Mouse (Mus musculus): ENCODE data around the gene Pi4ka. TPM values are rescaled to one million over a fixed set of nuclear protein-coding genes. Genes with fewer than 3 reads are reported as not detected.

Pi4ka gene
- polyA plus RNA-seq, 1 experiment from 2014 or later, result 44.8 TPM

DNA sequence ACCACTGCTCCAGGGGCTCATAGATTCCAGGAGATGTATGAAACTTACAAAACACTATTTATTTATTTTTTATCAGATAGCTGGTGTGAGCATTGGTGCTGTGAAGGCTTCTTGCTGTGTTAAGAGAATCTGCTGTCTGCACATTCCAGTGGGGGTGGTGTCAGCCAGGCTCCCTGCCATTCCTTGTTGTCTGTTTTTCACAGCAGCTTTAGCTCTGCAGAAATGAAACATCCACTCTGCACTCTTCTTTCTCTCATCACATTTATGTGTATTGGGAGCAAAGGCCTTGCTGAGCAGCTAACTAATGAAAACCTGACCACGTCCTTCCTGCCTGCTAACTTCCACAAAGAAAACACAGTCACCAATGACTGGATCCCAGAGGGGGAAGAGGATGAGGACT lies 70.0 kb downstream of the Pi4ka start:
- WGBS, result 74% methylated on average over 1 of the region's 1 CpGs
- no peak overlapping the region for H3K4me2 ChIP-seq
- no peak overlapping the region for H3K27ac ChIP-seq
- H3K36me3 ChIP-seq, result peaks cover 8% of the 10 kb centered on the region
- H3K4me3 ChIP-seq (replicated peaks), result no peak overlapping the region
- no peaks in the 10 kb centered on the region for H3K9me3 ChIP-seq
- no peak overlapping the region for H3K9ac ChIP-seq (replicated peaks)
- no peaks in the 10 kb centered on the region for H3K4me1 ChIP-seq (replicated peaks)
- no peaks in the 10 kb centered on the region for H3K27me3 ChIP-seq
- no peak for ATAC-seq (ENCODE audit: insufficient number of reproducible peaks, insufficient read depth, low FRiP score, low TSS enrichment, low read depth)

DNA sequence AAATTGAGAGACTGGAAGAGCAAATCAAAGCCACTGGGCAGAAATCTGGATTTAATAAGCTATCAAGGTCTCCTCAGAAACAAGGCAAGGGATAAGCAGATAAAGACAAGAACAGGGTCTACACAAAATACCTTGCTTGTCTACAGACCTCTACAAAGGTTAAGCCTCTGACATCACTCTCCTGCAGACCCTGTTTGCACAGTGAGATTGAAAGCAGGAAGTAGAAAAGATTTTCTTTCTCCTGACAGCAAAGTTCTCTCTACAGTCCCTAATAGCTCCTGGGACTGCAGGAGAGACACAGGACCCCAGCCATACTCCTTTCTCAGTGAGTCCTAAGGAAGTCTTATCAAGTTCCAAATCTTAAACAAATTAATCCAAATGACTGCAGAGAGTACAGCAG lies 71.5 kb downstream of the Pi4ka start:
- ATAC-seq (ENCODE audit: insufficient number of reproducible peaks, insufficient read depth, low FRiP score, low TSS enrichment, low read depth), result no peak
- Histone ChIP-seq H3K9ac (replicated peaks) (no peak overlapping the region), H3K4me3 (replicated peaks) (no peak overlapping the region), H3K27me3 (no peaks in the 10 kb centered on the region), H3K4me2 (no peak overlapping the region), H3K36me3 (peaks cover 8% of the 10 kb centered on the region), H3K4me1 (replicated peaks) (no peaks in the 10 kb centered on the region), H3K27ac (no peak overlapping the region), H3K9me3 (no peaks in the 10 kb centered on the region)

DNA sequence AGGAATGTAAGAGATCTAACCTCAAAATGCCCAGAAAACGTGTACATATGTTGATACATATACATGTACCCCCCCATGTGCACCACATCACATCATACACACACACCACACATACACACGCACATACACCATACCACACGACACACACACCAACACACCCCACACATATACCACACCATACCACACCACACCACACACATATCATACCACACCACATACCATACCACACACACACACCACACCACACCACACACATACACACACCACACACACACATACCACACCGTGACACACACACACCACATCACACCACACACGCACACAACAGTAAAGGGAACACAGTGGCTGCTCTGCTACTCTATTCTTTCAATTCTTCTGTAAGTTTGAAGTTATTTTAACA lies 74.3 kb downstream of the Pi4ka start:
- no peaks in the 10 kb centered on the region for H3K27me3 ChIP-seq
- no peaks in the 10 kb centered on the region for H3K4me1 ChIP-seq (replicated peaks)
- peaks cover 15% of the 10 kb centered on the region for H3K36me3 ChIP-seq
- H3K9ac ChIP-seq (replicated peaks), result no peak overlapping the region
- no peak overlapping the region for H3K4me3 ChIP-seq (replicated peaks)
- 93% methylated on average over 5 of the region's 5 CpGs for WGBS
- ATAC-seq (ENCODE audit: insufficient number of reproducible peaks, insufficient read depth, low FRiP score, low TSS enrichment, low read depth), result no peak
- no peak overlapping the region for H3K4me2 ChIP-seq
- H3K9me3 ChIP-seq, result no peaks in the 10 kb centered on the region
- no peak overlapping the region for H3K27ac ChIP-seq

DNA sequence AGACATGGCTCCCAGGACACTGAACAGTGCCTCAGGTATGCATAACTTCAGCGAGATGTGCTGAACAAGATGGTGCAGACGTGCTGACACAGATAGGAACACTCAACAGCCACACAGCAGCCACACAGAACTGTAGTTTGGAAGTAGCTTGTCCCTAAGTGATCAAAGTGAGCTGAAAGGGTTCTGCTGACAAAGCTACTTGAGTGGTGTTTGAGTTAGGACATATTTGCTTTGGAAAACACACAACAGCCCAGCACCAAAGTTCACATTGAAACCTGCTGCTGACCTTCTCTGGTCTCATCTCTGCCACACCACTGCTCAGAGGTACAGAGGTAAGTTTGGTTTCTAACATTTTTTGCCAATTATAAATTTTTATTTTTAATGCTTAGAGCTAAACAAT lies 75.0 kb downstream of the Pi4ka start, which contains the start of gene Serpind1:
TSS of gene Serpind1 (plus strand) at position 256 of the 400 bp plus-strand sequence.
- WGBS, result 81% methylated on average over 2 of the region's 2 CpGs
- Histone ChIP-seq H3K4me2 (no peak within 1 kb of the TSS), H3K9me3 (no peaks in the 10 kb centered on the region), H3K27me3 (no peaks in the 10 kb centered on the region), H3K36me3 (peaks cover 19% of the 10 kb centered on the region), H3K4me1 (replicated peaks) (no peaks in the 10 kb centered on the region), H3K9ac (replicated peaks) (no peak within 1 kb of the TSS), H3K4me3 (replicated peaks) (no peak within 1 kb of the TSS), H3K27ac (no peak within 1 kb of the TSS)
- ATAC-seq (ENCODE audit: insufficient number of reproducible peaks, insufficient read depth, low FRiP score, low TSS enrichment, low read depth), result no peak

DNA sequence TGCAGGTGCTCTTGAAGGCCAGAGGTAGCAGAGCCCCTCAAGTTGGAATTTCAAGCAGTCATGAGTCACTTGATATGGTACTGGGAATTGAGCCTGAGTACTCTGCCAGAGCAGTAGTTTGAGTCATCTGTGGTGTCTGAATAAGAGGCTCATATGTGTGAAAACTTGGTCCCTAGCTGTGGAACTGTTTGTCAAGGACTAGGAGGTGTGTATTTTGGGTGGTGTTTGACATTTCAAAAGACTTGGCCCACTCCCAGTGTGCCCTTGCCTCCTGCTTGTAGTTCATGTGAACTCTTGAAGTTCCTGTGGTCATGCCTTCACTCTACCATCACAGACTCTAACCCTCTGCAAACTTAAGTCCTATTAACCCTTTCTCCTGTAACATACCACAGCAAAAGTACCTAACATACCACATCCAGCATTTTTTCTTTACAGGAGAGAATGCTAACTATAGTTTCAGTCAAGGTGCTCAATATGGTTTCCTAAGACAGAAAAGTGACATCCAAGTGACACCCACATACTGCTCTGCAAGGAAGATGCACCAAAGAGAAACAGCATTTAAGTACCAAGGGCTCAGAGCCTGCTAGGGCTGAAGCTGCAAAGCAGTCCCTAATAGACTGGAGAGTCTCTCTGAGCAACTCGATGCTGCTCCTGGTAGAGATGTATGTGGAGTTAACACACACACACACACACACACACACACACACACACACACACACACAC lies 76.1 kb downstream of the Pi4ka start:
- Histone ChIP-seq H3K9me3 (no peaks in the 10 kb centered on the region), H3K27me3 (no peaks in the 10 kb centered on the region), H3K36me3 (peaks cover 25% of the 10 kb centered on the region), H3K27ac (no peak overlapping the region), H3K4me3 (replicated peaks) (no peak overlapping the region), H3K9ac (replicated peaks) (no peak overlapping the region), H3K4me2 (no peak overlapping the region), H3K4me1 (replicated peaks) (no peaks in the 10 kb centered on the region)
- ATAC-seq (ENCODE audit: insufficient number of reproducible peaks, insufficient read depth, low FRiP score, low TSS enrichment, low read depth), result no peak
- 78% methylated on average over 1 of the region's 1 CpGs for WGBS

DNA sequence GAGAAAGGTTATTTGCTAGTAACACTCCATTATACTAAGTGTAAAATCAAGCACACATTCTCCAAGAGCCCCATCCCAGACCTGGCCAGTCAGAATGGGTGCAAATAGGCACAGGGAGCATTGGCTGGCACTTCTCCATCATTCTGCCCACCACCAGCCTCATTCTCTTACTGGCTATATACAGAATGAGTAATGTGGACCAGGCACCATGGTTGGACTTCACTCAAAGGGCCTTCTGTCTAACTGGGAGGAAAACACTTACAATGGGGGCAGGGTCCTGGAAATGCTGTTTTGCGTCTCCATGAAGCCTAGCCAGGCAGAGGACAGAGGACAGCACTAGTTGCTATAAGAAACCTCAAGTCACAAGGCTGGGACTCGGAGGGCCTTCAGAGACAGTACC lies 80.0 kb downstream of the Pi4ka start:
- Histone ChIP-seq H3K9me3 (no peaks in the 10 kb centered on the region), H3K36me3 (peaks cover 61% of the 10 kb centered on the region), H3K4me1 (replicated peaks) (no peaks in the 10 kb centered on the region), H3K9ac (replicated peaks) (no peak overlapping the region), H3K4me2 (no peak overlapping the region), H3K27ac (no peak overlapping the region), H3K27me3 (no peaks in the 10 kb centered on the region), H3K4me3 (replicated peaks) (no peak overlapping the region)
- 84% methylated on average over 2 of the region's 2 CpGs for WGBS
- ATAC-seq (ENCODE audit: insufficient number of reproducible peaks, insufficient read depth, low FRiP score, low TSS enrichment, low read depth), result no peak

DNA sequence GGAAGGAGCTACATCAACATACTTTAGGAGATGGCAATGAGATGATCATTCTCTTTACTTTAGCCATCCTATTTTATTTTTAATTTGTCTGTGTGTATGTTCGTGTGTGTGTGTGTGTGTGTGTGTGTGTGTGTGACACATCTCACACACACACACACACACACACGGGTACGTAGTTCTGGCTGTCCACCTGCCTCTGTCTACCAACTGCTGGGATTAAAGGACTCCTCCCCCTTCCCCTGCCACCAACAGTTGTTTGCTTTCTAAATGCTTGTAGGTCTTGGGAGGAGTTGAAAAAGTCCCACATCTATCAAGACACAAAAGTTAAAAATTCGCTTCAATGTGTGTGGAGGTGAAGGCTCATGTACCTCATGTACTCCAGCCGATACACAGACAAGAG lies 81.4 kb downstream of the Pi4ka start:
- Histone ChIP-seq H3K27ac (no peak overlapping the region), H3K36me3 (peaks cover 63% of the 10 kb centered on the region), H3K9me3 (no peaks in the 10 kb centered on the region), H3K4me1 (replicated peaks) (no peaks in the 10 kb centered on the region), H3K9ac (replicated peaks) (no peak overlapping the region), H3K27me3 (no peaks in the 10 kb centered on the region), H3K4me2 (no peak overlapping the region), H3K4me3 (replicated peaks) (no peak overlapping the region)
- WGBS, result 89% methylated on average over 5 of the region's 5 CpGs
- no peak for ATAC-seq (ENCODE audit: insufficient number of reproducible peaks, insufficient read depth, low FRiP score, low TSS enrichment, low read depth)

DNA sequence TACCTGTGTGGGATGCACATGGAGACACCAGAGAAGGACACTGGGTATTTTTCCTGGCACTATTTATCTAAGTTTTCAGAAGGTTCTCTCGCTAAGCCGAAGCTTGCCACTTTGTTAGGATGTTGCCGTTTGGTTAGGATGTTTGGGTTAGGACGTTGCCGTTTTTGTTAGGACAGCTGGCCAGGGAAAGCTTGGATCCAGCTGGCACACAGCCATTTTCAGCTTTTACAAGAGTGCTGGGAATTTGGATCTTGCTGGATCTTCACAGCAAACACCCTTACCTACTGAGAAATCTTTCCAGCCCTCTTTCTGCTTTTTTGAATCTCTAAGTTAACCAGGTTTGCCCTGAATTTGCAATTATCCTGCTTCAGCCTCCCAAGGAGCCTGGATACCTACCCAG lies 84.6 kb downstream of the Pi4ka start:
- Histone ChIP-seq H3K27ac (no peak overlapping the region), H3K9me3 (no peaks in the 10 kb centered on the region), H3K27me3 (no peaks in the 10 kb centered on the region), H3K36me3 (peaks cover 76% of the 10 kb centered on the region), H3K4me1 (replicated peaks) (no peaks in the 10 kb centered on the region), H3K9ac (replicated peaks) (no peak overlapping the region), H3K4me2 (no peak overlapping the region), H3K4me3 (replicated peaks) (no peak overlapping the region)
- 92% methylated on average over 5 of the region's 5 CpGs for WGBS
- no peak for ATAC-seq (ENCODE audit: insufficient number of reproducible peaks, insufficient read depth, low FRiP score, low TSS enrichment, low read depth)

DNA sequence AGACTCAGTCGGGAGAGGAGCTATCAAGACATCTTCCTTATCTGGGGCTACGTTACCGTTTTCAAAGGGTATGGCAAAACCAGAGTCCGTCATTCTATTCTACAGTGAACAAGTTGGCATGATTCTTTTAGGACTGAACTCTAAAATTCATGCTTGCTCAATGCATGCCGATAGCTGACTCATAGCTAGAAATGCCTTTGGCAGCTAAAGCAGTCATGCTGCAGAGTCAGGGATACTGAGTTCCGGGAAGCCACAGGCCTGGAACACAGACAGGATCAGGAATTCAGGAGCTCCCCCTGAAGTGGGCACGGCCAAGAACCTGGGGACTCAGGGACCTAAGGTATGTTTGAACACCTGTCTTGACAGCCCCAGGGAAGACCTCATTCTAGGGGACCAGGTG lies 89.6 kb downstream of the Pi4ka start:
- Histone ChIP-seq H3K4me2 (no peak overlapping the region), H3K4me3 (replicated peaks) (no peak overlapping the region), H3K36me3 (peaks cover 77% of the 10 kb centered on the region), H3K9ac (replicated peaks) (no peak overlapping the region), H3K27ac (no peak overlapping the region), H3K4me1 (replicated peaks) (no peaks in the 10 kb centered on the region), H3K9me3 (no peaks in the 10 kb centered on the region), H3K27me3 (no peaks in the 10 kb centered on the region)
- 89% methylated on average over 7 of the region's 7 CpGs for WGBS
- ATAC-seq (ENCODE audit: insufficient number of reproducible peaks, insufficient read depth, low FRiP score, low TSS enrichment, low read depth), result no peak

DNA sequence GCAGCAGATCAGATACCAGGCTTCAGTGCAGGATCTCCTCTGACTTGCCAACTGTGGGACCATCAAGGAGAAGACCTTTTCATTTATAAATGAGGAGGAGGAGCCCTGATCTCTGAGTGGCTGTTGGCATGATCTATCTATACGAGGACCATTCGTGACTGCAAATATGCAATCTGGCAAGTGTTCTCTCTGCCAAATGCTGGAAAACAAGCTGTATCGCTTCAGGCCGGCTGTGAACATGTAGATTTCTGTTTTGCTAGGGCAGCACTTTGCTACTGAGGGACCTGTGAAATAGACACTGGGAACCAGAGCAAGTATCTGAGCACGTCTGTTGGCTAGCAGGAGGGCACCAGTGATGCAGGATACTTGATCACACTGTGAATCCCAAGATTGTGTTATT lies 93.6 kb downstream of the Pi4ka start:
- Histone ChIP-seq H3K4me1 (replicated peaks) (no peaks in the 10 kb centered on the region), H3K4me2 (no peak overlapping the region), H3K9ac (replicated peaks) (no peak overlapping the region), H3K36me3 (peaks cover 93% of the 10 kb centered on the region), H3K27ac (no peak overlapping the region), H3K27me3 (no peaks in the 10 kb centered on the region), H3K9me3 (no peaks in the 10 kb centered on the region), H3K4me3 (replicated peaks) (no peak overlapping the region)
- no peak for ATAC-seq (ENCODE audit: insufficient number of reproducible peaks, insufficient read depth, low FRiP score, low TSS enrichment, low read depth)
- 86% methylated on average over 5 of the region's 5 CpGs for WGBS

DNA sequence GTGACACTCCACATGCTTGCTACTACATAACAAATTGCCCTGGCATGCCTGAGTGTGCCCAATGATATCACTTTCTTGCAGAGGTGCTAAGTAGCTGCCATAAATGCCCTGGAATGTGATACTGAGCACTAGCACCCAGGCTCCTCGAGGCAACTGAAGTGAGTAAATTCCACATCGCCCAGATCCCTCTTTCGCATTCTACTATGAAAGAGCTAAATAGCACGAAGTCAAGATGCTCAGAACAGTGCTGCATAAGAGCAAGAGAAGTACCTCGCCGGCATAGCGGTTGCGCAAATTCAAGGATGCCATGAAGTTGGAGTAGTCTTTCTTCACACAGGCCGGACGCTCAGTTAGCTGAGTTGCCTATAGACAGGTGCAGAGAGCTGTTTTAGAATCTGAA lies 97.1 kb downstream of the Pi4ka start:
- no peak for ATAC-seq (ENCODE audit: insufficient number of reproducible peaks, insufficient read depth, low FRiP score, low TSS enrichment, low read depth)
- H3K27me3 ChIP-seq, result no peaks in the 10 kb centered on the region
- no peak overlapping the region for H3K4me2 ChIP-seq
- H3K4me1 ChIP-seq (replicated peaks), result no peaks in the 10 kb centered on the region
- no peaks in the 10 kb centered on the region for H3K9me3 ChIP-seq
- H3K4me3 ChIP-seq (replicated peaks), result no peak overlapping the region
- H3K9ac ChIP-seq (replicated peaks), result no peak overlapping the region
- H3K36me3 ChIP-seq, result peaks cover 86% of the 10 kb centered on the region
- 87% methylated on average over 10 of the region's 10 CpGs for WGBS
- H3K27ac ChIP-seq, result no peak overlapping the region

DNA sequence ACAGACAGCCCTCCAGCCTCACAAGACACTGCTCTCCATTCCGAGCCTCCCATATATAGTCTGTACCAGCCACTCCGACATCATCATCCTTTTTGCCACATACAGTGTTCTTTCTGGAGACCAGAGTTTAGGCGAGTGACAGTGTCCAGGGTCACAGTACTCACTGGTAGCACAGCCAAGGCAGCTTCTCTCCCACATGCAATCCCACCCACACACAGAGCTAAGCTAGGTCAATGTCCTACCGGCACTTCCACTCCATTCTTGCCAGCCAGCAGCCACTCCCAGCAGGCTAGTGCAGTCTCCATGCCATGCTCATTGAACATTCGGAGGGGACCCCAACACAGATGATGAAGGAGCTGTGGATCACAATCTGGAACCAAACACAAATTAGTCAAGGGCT lies 98.7 kb downstream of the Pi4ka start:
- H3K27me3 ChIP-seq, result no peaks in the 10 kb centered on the region
- no peak overlapping the region for H3K9ac ChIP-seq (replicated peaks)
- peaks cover 85% of the 10 kb centered on the region for H3K36me3 ChIP-seq
- H3K4me3 ChIP-seq (replicated peaks), result no peak overlapping the region
- WGBS, result 91% methylated on average over 5 of the region's 5 CpGs
- no peak overlapping the region for H3K27ac ChIP-seq
- no peaks in the 10 kb centered on the region for H3K4me1 ChIP-seq (replicated peaks)
- no peak overlapping the region for H3K4me2 ChIP-seq
- ATAC-seq (ENCODE audit: insufficient number of reproducible peaks, insufficient read depth, low FRiP score, low TSS enrichment, low read depth), result no peak
- no peaks in the 10 kb centered on the region for H3K9me3 ChIP-seq
